Mouse (Mus musculus) midbrain, embryonic 16.5 days (tissue): ENCODE data around the gene Ncf2. TPM values are rescaled to one million over a fixed set of nuclear protein-coding genes. Genes with fewer than 3 reads are reported as not detected.
"Not testable (repeated sequence)": the region's sequence is repeated elsewhere in the genome, so short reads cannot be mapped to it uniquely, and the experiment has no call there.

ENCODE experiments used
- ATAC-seq: fragments of 200-750 bp; cut with Nextera tagmentation; 2 replicates; pipeline ENCODE4 v1.8.0; 2017; ENCODE audit warnings: moderate TSS enrichment
- H3K27ac ChIP-seq: fragments of 300-500 bp; sonication (generic); 2 replicates; pipeline ENCODE4 v1.5.1; 2014; ENCODE audit warnings: mild to moderate bottlenecking, low read length, mixed read lengths
- H3K27me3 ChIP-seq: fragments of 300-500 bp; sonication (generic); 2 replicates; pipeline ENCODE4 v1.6.1; 2014; ENCODE audit warnings: low read depth, low read length, mixed read lengths; ENCODE audit not compliant: control insufficient read depth, insufficient read depth
- H3K36me3 ChIP-seq: fragments of 300-500 bp; sonication (generic); 2 replicates; pipeline ENCODE4 v1.6.1; 2014; ENCODE audit warnings: mild to moderate bottlenecking, low read length, moderate library complexity, mixed read lengths; ENCODE audit not compliant: control insufficient read depth, insufficient read depth
- H3K4me1 ChIP-seq: fragments of 300-500 bp; sonication (generic); 2 replicates; pipeline ENCODE4 v1.6.1; 2014; ENCODE audit warnings: mild to moderate bottlenecking, low read length, mixed read lengths; ENCODE audit not compliant: control insufficient read depth, insufficient read depth
- H3K4me2 ChIP-seq: fragments of 300-500 bp; sonication (generic); 2 replicates; pipeline ENCODE4 v1.6.1; 2014; ENCODE audit warnings: mild to moderate bottlenecking, low read length, mixed read lengths
- H3K4me3 ChIP-seq: fragments of 300-500 bp; sonication (generic); 2 replicates; pipeline ENCODE4 v1.5.1; 2014; ENCODE audit warnings: low read depth, mild to moderate bottlenecking, low read length, moderate library complexity, mixed read lengths
- H3K9ac ChIP-seq: fragments of 300-500 bp; sonication (generic); 2 replicates; pipeline ENCODE4 v1.6.1; 2014; ENCODE audit warnings: low read depth, low read length, mixed read lengths
- H3K9me3 ChIP-seq: fragments of 300-500 bp; sonication (generic); replicated peaks from 2 replicates; pipeline ENCODE4 v1.6.1; 2014; ENCODE audit warnings: mild to moderate bottlenecking, low read length, mixed read lengths; ENCODE audit not compliant: control insufficient read depth, poor library complexity, severe bottlenecking
- WGBS: fragments of 180-500 bp; shearing (Covaris S2); extraction: QIAGEN DNeasy Blood & Tissue Kit; methylation state at CpG from one replicate; pipeline ENCODE4 v1.1.7; 2014; 5-methylcytosine and 5-hydroxymethylcytosine counted together
- polyA plus RNA-seq: library from polyadenylated mRNA; unstranded; fragments of >200 nt; fragmentation: Nextera tagmentation; extraction: Ambion mirVana; gene quantifications from 2 replicates; pipeline ENCODE4 v1.2.1, GENCODE M21; 2015

The Ncf2 gene
- 1.9 and 2.3 TPM in 2 replicates for polyA plus RNA-seq

DNA sequence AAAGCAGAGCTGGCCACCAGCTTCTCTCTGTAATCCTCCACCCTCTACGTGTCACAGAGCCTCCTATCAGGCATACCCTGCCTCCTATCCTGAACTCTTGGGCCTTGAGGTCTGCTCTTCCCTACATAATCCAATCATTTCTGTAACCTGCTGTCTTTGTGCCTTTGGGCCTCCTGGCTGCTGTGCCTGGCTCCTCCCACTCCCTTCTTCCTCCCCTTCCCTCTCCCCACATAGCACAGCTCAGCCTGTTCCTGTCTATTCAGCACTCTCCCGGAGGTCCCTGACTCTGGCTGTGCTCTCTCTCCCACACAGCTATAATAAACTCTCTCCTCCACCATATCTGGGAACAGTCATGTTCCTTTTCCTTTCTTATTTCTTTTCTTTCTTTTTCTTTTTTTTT lies at the start of gene Ncf2:
TSS of gene Ncf2 (plus strand) at position 298 of the 400 bp plus-strand sequence.
- no peak within 1 kb of the TSS for H3K4me3 ChIP-seq
- H3K9me3 ChIP-seq, result no peaks in the 10 kb centered on the region
- WGBS, result 6% methylated on average over 2 of the region's 2 CpGs
- H3K36me3 ChIP-seq, result no peaks in the 10 kb centered on the region
- H3K27ac ChIP-seq, result no peak within 1 kb of the TSS
- H3K9ac ChIP-seq, result no peak within 1 kb of the TSS
- 0 out of 2 replicates have a peak, but pooled peaks cover 3% of the 10 kb centered on the region for H3K4me1 ChIP-seq
- ATAC-seq, result peak; percentile 79
- no peak within 1 kb of the TSS for H3K4me2 ChIP-seq
- no peaks in the 10 kb centered on the region for H3K27me3 ChIP-seq

DNA sequence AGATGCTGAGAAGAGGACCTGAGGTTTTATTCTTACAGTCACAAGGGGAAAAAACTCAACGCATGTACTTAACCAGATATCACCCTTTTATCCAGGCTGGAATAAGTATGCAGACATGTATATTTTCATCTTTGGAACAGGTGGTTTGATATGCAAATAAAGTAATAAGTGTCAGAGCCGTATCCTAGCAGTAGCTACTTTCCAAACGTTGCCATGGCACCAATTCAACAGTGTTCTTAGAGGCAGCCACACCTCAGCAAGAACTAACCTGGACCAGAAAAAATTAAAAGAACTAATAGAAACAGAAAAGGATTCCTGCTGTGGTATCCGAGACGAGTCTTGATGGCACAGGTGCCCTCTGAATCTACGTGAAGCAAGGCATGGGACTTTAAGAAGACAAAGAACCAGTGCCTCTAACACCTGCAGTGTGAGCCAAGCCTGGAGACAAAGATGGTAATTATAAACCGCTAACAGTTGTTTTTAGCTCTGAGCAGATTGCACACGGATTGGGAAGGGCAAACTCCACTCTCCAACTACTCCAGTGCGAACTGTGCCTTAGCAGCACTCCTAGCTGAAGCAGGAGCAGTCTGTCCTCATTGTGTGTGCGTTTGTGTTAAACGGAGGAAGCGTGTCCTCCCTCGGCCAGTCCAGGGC lies 49.6 kb upstream of the Ncf2 start, which contains the start of gene Apobec4:
TSS of gene Apobec4 (plus strand) at position 240 of the 654 bp plus-strand sequence.
- ATAC-seq, result peak; percentile 46; the same call in 1 of the 2 replicates
- Histone ChIP-seq H3K4me3 (no peak within 1 kb of the TSS), H3K4me1 (peaks cover 10% of the 10 kb centered on the region), H3K27ac (peak within 1 kb of the TSS; percentile 19), H3K27me3 (no peaks in the 10 kb centered on the region), H3K9ac (peak within 1 kb of the TSS; percentile 41; the same call in 1 of the 2 replicates), H3K4me2 (peak within 1 kb of the TSS; percentile 20; the same call in 1 of the 2 replicates), H3K9me3 (no peaks in the 10 kb centered on the region), H3K36me3 (no peaks in the 10 kb centered on the region)
- WGBS, result 45% methylated on average over 13 of the region's 13 CpGs

DNA sequence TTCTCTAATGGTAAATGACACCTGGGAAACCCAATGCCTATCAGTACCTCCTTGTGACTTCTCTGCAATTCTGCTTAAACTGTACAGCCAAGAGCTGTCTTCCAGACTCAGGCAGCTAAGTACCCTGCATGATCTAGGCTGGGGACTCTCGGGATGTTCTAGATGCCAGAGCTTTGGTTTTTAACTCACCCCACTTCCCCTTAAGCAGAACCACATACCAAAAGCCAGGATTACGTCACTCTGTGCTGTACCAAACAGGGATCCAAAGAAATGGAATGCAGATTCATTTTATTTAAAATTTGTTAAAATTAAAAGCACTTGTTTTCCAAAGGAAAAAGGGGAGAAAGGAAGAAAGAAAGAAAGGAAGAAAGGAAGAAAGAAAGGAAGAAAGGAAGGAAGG lies 38.2 kb upstream of the Ncf2 start:
- H3K9me3 ChIP-seq, result no peaks in the 10 kb centered on the region
- H3K4me3 ChIP-seq, result no peak overlapping the region
- H3K36me3 ChIP-seq, result no peaks in the 10 kb centered on the region
- no peak for ATAC-seq
- no peak overlapping the region for H3K4me2 ChIP-seq
- H3K27ac ChIP-seq, result no peak overlapping the region
- WGBS, result 89% methylated on average over 2 of the region's 2 CpGs
- peaks cover 8% of the 10 kb centered on the region for H3K4me1 ChIP-seq
- no peaks in the 10 kb centered on the region for H3K27me3 ChIP-seq
- no peak overlapping the region for H3K9ac ChIP-seq

DNA sequence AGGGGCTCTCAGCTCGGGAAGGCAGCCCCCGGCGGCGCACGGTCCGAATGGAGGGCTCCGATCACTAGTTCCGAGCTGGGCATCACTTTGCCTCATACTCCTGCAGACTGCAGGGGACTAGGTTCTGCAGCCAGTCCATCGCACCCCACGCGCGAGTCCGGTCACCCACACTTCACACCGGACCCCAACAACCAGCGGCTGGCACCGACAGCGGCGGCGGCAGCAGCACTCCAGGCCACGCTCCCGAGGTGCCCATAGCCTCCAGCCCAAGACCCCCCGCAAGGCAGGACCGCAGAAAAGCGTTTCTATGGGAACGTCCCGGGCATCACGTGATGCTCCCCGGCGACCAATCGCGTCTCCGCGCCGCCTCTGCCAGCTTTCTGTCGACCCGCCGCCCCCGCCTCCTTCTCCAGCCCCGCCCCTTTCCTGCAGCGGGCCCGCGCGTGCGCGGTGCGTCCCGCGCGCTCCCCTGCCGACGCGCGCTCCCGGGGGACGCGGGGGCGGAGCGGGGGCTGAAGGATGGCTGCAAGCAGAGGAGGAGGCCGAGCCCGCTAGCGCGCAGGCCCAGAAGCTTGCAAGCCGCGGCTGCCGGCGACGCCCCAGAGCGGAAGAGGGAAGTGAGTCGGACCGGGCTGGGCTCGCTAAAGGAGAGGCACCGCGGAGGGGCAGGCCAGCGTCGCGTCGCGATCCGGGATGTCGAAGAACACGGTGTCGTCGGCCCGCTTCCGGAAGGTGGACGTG lies 33.8 kb upstream of the Ncf2 start, which contains the start of the genes Rgl1 and Arpc5:
TSS of gene Rgl1 (minus strand) at position 320 of the 741 bp plus-strand sequence.
TSS of gene Arpc5 (plus strand) at position 511 of the 741 bp plus-strand sequence.
- H3K4me2 ChIP-seq, result peak within 1 kb of the TSS; percentile 85
- ATAC-seq, result peak; percentile 97
- WGBS, result under 1% methylated on average over 71 of the region's 86 CpGs
- peaks cover 6% of the 10 kb centered on the region; the same call in 1 of the 2 replicates for H3K36me3 ChIP-seq
- no peaks in the 10 kb centered on the region for H3K9me3 ChIP-seq
- peak within 1 kb of the TSS; percentile 97 for H3K9ac ChIP-seq
- peaks cover 20% of the 10 kb centered on the region for H3K4me1 ChIP-seq
- H3K27ac ChIP-seq, result peak within 1 kb of the TSS; percentile 91
- peak within 1 kb of the TSS; percentile 98 for H3K4me3 ChIP-seq
- no peaks in the 10 kb centered on the region for H3K27me3 ChIP-seq

DNA sequence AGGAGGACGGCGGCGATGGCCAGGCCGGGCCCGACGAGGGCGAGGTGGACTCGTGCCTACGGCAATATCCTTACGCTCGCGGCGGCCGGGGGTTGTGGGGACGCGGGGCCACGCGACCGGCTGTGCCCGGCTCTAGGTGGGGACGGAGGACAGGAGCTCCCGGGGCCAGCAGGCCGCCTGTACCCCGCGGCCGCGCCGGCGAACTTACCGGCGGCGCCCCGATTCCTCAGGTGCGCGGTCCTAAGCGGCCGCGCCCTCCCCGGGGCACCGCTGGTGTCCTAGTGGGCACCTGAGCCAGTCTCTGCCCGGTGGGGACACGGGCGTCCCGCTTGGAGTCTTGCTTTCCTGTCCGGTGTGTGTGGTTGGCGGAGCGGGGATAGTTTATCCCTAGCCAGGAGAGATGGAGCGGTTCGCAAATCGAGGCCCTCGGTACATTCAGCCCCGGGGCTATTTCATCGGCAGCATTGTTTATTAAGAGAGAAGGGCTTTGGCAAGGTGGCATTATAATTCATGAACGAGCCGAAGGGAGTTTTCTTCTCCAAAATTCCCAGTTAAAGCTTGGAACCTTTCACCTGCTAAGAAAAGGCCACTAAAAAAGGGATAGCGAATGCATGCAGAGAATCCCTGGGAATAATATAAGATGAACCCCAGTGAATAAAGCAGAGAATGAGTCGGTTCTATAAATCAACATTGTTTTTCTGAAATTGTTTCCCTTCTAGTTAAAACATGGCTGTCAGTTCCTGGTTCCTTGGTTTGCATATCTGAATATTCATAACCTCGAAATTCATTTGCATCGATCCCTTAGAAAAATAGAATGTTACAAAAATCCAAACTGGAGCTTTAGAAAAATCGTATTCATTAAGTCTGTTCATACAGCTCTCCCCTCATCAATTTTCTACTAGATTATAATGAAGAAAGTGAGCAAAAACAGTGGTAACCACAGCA lies 32.9 kb upstream of the Ncf2 start:
- Histone ChIP-seq H3K27me3 (no peaks in the 10 kb centered on the region), H3K9ac (peak overlapping the region; percentile 97), H3K36me3 (peaks cover 6% of the 10 kb centered on the region; the same call in 1 of the 2 replicates), H3K4me3 (peak overlapping the region; percentile 98), H3K4me2 (peak overlapping the region; percentile 62), H3K27ac (peak overlapping the region; percentile 91), H3K4me1 (peaks cover 20% of the 10 kb centered on the region), H3K9me3 (no peaks in the 10 kb centered on the region)
- under 1% methylated on average over 58 of the region's 60 CpGs for WGBS
- ATAC-seq, result peak; percentile 75

DNA sequence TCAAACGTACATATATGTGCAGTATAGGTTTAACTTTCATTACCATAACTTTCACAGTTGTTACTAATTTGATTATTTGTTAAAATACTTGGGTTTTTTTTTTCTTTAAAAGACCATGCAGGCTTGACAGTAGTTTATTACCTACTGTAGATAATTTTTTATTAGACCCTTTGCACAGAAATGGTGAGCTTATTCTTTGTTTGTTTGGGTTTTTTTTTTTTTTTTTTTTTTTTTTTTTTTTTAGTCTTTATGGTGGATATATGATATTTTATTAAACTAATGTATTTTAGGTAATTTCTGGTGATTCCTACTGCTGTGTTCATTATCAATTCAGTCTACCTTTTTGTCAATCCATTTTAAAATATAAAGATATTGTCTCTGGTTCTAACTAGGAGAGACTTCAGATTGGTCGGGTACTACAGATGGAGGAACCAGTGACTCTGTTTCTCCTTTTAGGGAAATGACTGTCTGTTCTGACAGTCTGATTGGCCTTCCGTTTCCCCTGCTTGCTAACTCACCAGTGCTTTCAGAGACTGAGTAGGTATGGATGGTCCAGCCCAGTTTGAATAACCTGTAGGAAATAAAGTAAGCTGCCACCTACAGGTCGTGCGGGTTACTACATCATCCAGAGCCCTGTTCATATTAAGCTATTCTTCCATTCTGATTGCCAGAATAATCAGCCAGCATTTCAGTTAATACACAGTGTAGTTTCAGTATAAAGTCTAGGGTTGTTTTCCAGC lies 32.1 kb upstream of the Ncf2 start:
- Histone ChIP-seq H3K4me1 (peaks cover 20% of the 10 kb centered on the region), H3K4me2 (peak overlapping the region; percentile 62), H3K27ac (no peak overlapping the region), H3K4me3 (peak overlapping the region; percentile 98), H3K9ac (no peak overlapping the region), H3K27me3 (no peaks in the 10 kb centered on the region), H3K36me3 (peaks cover 11% of the 10 kb centered on the region; the same call in 1 of the 2 replicates), H3K9me3 (no peaks in the 10 kb centered on the region)
- 2% methylated on average over 5 of the region's 5 CpGs for WGBS
- ATAC-seq, result peak; percentile 10

DNA sequence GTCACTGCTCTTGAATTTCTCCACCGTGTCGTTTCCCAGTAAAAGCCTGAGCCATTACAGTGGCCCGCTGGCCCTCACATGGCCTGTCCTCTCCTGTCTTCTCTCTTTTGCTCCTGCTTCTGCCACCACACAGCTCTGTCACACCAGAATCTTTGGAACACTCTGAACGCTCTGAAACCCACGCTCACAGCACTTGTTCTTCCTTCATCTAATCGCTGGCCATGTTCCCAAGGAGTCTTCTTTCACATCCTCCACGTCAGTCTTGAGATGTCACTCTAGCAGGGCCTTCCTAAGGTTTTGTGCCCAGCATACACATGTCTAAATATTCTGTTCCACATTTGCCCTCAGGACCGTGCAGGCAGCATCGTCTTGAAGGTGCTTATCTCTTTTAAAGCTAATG lies 29.0 kb upstream of the Ncf2 start:
- no peak for ATAC-seq
- 89% methylated on average over 9 of the region's 9 CpGs for WGBS
- H3K36me3 ChIP-seq, result peaks cover 23% of the 10 kb centered on the region
- H3K27ac ChIP-seq, result no peak overlapping the region
- H3K4me2 ChIP-seq, result no peak overlapping the region
- no peaks in the 10 kb centered on the region for H3K9me3 ChIP-seq
- H3K4me1 ChIP-seq, result peaks cover 12% of the 10 kb centered on the region
- no peak overlapping the region for H3K9ac ChIP-seq
- no peaks in the 10 kb centered on the region for H3K27me3 ChIP-seq
- H3K4me3 ChIP-seq, result no peak overlapping the region

DNA sequence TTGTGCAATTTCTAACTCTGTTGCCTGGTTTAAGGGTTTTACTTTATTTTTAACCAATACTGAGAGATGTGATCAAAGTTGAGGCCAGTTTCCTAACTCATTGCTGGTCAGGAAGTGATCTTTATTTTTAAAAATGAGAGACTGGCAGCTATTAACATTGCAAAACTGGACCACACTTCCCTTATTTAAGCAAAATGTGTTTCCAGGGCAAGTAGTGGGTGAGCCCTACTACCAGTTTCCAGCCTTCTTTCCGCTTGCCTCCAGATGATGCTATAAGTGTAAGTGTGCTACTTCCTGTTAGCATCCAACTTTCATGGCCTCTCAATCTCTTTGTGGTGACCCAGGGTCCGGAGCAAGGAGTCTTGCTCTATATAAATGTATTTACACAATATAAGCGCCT lies 25.4 kb upstream of the Ncf2 start:
- not testable (repeated sequence) for H3K27me3 ChIP-seq, ATAC-seq, H3K4me3 ChIP-seq, H3K4me1 ChIP-seq, H3K9ac ChIP-seq, H3K9me3 ChIP-seq, H3K27ac ChIP-seq, H3K4me2 ChIP-seq
- WGBS, result 95% methylated on average over 3 of the region's 3 CpGs
- peaks cover 24% of the 10 kb centered on the region for H3K36me3 ChIP-seq
